Mouse (Mus musculus) thymus, adult 2 months (tissue): ENCODE measurements around the gene A130010J15Rik. TPM values are rescaled to one million over a fixed set of nuclear protein-coding genes. Genes with fewer than 3 reads are reported as not detected.

Source experiments
- DNase-seq: peaks from one replicate; pipeline ENCODE4 v3.0.0; 2021
- H3K27ac ChIP-seq: fragments of 200-500 bp; 2 replicates; pipeline ENCODE4 v1.5.1; 2012; ENCODE audit warnings: low read length, control low read depth; ENCODE audit not compliant: control insufficient read depth, insufficient read depth
- H3K27me3 ChIP-seq: fragments of 200-500 bp; 2 replicates; pipeline ENCODE4 v1.6.1; 2012; ENCODE audit warnings: mild to moderate bottlenecking, low read length, moderate library complexity, mixed read lengths; ENCODE audit not compliant: control insufficient read depth, insufficient read depth
- H3K36me3 ChIP-seq: fragments of 200-500 bp; 2 replicates; pipeline ENCODE4 v1.6.1; 2012; ENCODE audit warnings: mild to moderate bottlenecking, low read length, moderate library complexity; ENCODE audit not compliant: control insufficient read depth, insufficient read depth
- H3K4me1 ChIP-seq: fragments of 200-500 bp; replicated peaks from 2 replicates; pipeline ENCODE4 v1.6.1; 2012; ENCODE audit warnings: low read length; ENCODE audit not compliant: control insufficient read depth, insufficient read depth
- H3K4me3 ChIP-seq: fragments of 200-500 bp; 2 replicates; pipeline ENCODE4 v1.5.1; 2012; ENCODE audit warnings: mild to moderate bottlenecking, low read length, control low read depth, moderate library complexity; ENCODE audit not compliant: control insufficient read depth, insufficient read depth
- CTCF ChIP-seq: fragments of 200-500 bp; IDR thresholded peaks from 2 replicates; pipeline ENCODE4 v1.5.1; 2012; ENCODE audit warnings: mild to moderate bottlenecking, control low read depth, low read length, moderate library complexity, borderline replicate concordance; ENCODE audit not compliant: control insufficient read depth, poor library complexity, insufficient read depth; ENCODE audit errors: extremely low read depth
- POLR2A ChIP-seq: fragments of 200-500 bp; IDR thresholded peaks from 2 replicates; pipeline ENCODE4 v1.6.1; 2012; ENCODE audit warnings: mild to moderate bottlenecking, low read length, control low read depth, moderate library complexity; ENCODE audit not compliant: control insufficient read depth, poor library complexity, insufficient read depth; ENCODE audit errors: extremely low read depth
- WGBS: fragments of 180-500 bp; shearing (Covaris S2); methylation state at CpG from one replicate; pipeline ENCODE4 v1.1.7; 2018; 5-methylcytosine and 5-hydroxymethylcytosine counted together
- polyA plus RNA-seq: library from polyadenylated mRNA; depleted of rRNA; stranded (reverse); fragments of >200 nt; gene quantifications from 2 replicates; pipeline ENCODE4 v1.2.3, GENCODE M21; 2012

A130010J15Rik gene
- polyA plus RNA-seq, 1 experiment, result 7.2 TPM

DNA sequence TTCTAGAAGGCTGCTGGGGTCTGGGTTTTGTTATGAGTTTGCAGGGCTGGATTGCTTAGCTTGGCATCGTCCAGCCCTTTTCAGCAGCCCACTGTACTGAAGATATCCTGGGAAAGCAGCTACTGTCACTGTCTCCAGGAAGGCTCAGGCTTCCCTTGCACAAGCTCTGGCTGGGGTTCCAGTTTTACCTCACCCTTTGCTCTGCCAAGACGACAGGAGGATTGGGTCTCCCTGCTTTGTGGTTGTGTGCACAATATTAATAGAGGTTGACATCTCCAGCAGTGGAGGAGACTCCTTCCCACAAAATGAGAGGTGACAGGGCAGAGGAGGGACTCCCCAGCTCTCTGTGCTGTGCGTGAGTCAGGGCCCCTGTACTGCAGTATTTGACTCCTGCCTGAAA, 18.6 kb upstream of the A130010J15Rik start:
- peaks cover 53% of the 10 kb centered on the region for H3K4me1 ChIP-seq
- H3K27me3 ChIP-seq, result no peaks in the 10 kb centered on the region
- TF ChIP-seq POLR2A, result no peak
- no peak for TF ChIP-seq CTCF
- 79% methylated on average over 3 of the region's 3 CpGs for WGBS
- no peak overlapping the region for H3K27ac ChIP-seq
- no peak for DNase-seq
- no peak overlapping the region for H3K4me3 ChIP-seq
- H3K36me3 ChIP-seq, result no peaks in the 10 kb centered on the region

DNA sequence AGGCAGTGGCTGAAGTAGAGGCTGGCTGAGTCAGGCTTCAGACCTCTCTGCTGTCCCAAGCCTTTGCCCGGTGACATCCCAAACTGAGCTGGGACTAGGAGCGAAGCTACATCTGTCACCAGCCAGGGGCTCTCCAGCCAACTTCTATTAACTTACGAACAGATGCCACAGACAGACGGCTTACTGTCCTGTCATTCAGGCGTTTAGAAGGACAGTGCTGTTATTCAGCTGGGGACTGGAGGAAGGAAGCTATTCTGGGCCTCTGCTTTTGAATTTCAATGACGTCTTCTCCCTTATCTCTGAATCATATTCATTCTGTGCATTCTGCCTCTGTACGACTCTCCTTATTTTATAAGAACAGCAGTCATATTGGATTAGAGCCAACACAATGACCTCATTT, 16.7 kb upstream of the A130010J15Rik start:
- TF ChIP-seq CTCF (no peak), POLR2A (no peak)
- DNase-seq, result no peak
- Histone ChIP-seq H3K4me3 (no peak overlapping the region), H3K27ac (no peak overlapping the region), H3K4me1 (peaks cover 38% of the 10 kb centered on the region), H3K36me3 (no peaks in the 10 kb centered on the region), H3K27me3 (no peaks in the 10 kb centered on the region)
- WGBS, result 69% methylated on average over 7 of the region's 7 CpGs

DNA sequence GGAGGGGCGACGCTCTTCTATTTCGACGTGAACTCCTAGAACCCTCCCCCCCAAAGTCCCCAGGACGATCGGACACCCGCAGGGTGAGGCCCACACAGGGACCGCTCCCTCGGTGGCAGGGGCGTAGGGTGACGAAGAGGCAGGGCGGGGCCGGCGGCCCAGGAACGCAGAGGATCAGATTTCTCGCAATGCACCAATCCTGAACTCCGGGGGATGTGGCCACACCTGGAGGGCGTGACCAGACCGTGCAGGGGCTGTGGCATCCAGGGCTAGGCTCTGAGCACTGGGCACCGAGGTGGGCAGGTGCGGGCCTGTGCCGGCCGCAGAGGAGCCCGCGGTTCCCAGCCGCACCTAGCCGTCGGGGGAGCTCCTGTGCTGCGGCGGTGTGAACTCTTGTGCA, 15.0 kb upstream of the A130010J15Rik start, which contains the start of gene Irf6:
TSS of gene Irf6 (plus strand) at position 240 of the 400 bp plus-strand sequence.
- Histone ChIP-seq H3K4me1 (peaks cover 31% of the 10 kb centered on the region), H3K36me3 (no peaks in the 10 kb centered on the region), H3K27me3 (no peaks in the 10 kb centered on the region), H3K27ac (no peak within 1 kb of the TSS), H3K4me3 (peak within 1 kb of the TSS; percentile 40)
- DNase-seq, result peak; percentile 68
- 5% methylated on average over 30 of the region's 30 CpGs for WGBS
- 0 out of 2 replicates have a peak, but pooled peaks have one; percentile 21 for TF ChIP-seq POLR2A
- TF ChIP-seq CTCF, result no peak

DNA sequence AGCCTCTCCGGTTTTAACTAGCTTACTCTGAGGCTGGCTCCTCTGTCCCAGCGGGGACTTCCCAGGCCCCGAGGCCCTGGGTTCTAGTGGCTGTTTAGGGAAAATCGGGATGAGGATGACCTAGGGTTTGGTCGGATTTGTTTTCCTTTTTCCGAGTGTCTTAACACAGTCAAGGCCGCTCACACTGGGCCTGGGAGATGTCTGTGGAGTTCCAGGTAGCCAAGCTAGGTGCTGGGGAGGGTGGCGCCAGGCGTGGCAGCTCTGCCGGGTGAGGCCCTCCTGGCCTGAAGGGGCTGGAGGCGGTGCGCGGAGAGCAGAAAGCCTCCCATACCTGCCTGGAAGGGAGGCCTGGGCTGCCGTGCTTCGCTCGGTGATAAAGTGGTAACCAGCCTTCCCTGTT, 14.3 kb upstream of the A130010J15Rik start:
- Histone ChIP-seq H3K4me1 (peaks cover 33% of the 10 kb centered on the region), H3K36me3 (no peaks in the 10 kb centered on the region), H3K27ac (no peak overlapping the region), H3K27me3 (no peaks in the 10 kb centered on the region), H3K4me3 (peak overlapping the region; percentile 40)
- no peak for TF ChIP-seq CTCF
- TF ChIP-seq POLR2A, result no peak
- WGBS, result 85% methylated on average over 16 of the region's 16 CpGs
- DNase-seq, result no peak

DNA sequence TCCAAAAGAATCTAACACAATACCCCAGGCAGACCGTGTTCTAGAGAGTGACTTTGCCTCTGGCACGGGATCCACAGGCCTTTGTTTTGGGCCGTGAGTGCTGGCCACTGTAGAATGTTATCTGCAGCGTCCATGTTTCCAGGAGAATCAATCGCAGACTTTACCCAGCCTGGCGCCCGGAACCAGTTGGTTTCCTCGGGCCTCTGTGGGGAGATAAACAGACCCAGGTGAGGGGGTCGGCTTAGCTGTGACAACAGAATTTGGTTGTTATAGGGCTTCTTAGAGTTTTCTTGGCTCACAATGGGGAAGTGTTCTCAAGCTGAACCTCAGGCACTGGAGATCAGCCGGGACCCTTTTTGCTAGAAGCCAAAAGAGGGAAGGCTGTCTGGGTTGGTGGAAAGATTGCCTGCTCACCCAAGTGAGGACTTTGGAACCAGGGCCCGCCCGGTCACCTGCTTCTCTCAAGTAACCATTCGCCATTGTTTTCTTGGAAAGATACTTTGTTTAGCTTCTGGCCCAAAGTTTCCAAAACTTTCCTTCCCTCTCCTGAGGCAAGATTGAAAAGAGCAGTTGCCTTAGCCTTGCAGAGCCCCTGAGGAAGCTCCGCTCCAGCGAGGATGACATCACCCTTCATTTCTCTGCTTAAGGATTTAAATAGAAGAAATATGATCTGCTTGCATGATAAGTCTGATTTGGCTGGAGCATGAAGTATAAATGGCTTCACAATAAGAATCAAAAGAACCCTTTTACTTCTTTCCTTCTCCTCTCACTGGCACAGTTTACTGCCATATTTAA, 11.3 kb upstream of the A130010J15Rik start:
- Histone ChIP-seq H3K36me3 (no peaks in the 10 kb centered on the region), H3K27me3 (no peaks in the 10 kb centered on the region), H3K27ac (no peak overlapping the region), H3K4me1 (peaks cover 39% of the 10 kb centered on the region), H3K4me3 (no peak overlapping the region)
- TF ChIP-seq CTCF, result no peak
- no peak for TF ChIP-seq POLR2A
- WGBS, result 80% methylated on average over 15 of the region's 15 CpGs
- DNase-seq, result no peak

DNA sequence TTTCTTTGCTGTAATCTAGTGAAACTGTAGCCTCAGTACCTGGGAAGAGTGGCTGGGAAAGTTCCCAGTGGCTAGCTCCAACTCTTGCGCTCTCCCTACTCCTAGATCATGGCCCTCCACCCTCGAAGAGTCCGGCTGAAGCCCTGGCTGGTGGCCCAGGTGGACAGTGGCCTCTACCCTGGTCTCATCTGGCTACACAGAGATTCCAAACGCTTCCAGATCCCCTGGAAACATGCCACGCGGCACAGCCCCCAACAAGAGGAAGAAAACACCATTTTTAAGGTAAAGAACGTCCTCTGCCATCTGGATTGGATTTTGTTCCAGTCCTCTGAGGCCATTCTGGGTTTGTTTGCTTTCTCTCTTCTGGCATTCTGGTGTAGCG, 10.7 kb upstream of the A130010J15Rik start:
- no peak overlapping the region for H3K4me3 ChIP-seq
- peaks cover 39% of the 10 kb centered on the region for H3K4me1 ChIP-seq
- no peaks in the 10 kb centered on the region for H3K27me3 ChIP-seq
- TF ChIP-seq POLR2A (no peak), CTCF (no peak)
- no peak overlapping the region for H3K27ac ChIP-seq
- no peak for DNase-seq
- no peaks in the 10 kb centered on the region for H3K36me3 ChIP-seq
- WGBS, result 90% methylated on average over 8 of the region's 8 CpGs

DNA sequence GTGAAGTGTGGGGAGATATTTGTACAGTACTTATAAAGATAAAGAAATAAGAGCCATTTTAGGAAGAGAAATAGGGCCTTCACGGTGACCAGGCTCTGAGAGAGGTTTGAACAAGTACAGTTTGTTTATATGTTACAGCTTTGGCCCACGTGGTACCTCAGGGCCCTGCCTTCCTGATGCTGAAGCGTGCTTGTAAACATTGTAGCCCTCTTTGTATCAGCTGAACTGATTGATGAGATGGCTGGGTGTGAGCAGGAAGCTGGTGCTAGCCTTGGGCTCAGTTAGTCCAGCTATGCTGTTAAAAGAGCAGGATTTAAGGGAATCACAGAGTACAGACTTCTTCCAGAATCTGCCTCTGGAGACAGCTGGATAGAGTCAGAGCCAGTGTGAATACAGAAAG, 8.7 kb upstream of the A130010J15Rik start:
- WGBS, result 80% methylated on average over 3 of the region's 3 CpGs
- DNase-seq, result no peak
- peaks cover 27% of the 10 kb centered on the region for H3K4me1 ChIP-seq
- TF ChIP-seq POLR2A (no peak), CTCF (no peak)
- H3K27me3 ChIP-seq, result no peaks in the 10 kb centered on the region
- no peak overlapping the region for H3K4me3 ChIP-seq
- H3K36me3 ChIP-seq, result no peaks in the 10 kb centered on the region
- peak overlapping the region; percentile 91 for H3K27ac ChIP-seq
